Mouse (Mus musculus): ENCODE data around the gene Prr5. TPM values are rescaled to one million over a fixed set of nuclear protein-coding genes. Genes with fewer than 3 reads are reported as not detected.
A peak's percentile ranks its signal among the peaks of the same experiment; 100 is the strongest.
"Not testable (repeated sequence)": the region's sequence is repeated elsewhere in the genome, so short reads cannot be mapped to it uniquely, and the experiment has no call there.

Prr5 gene
- polyA plus RNA-seq, 1 experiment from 2014 or later: 11.4 TPM

- H3K4me1 ChIP-seq (ENCODE audit: control insufficient read depth, insufficient read depth, low read length); H3K9me3 ChIP-seq (replicated peaks; ENCODE audit: control insufficient read depth, low read length); H3K36me3 ChIP-seq (replicated peaks; ENCODE audit: control insufficient read depth, insufficient read depth, low read depth, low read length); H3K4me3 ChIP-seq (ENCODE audit: low read depth, low read length); H3K4me2 ChIP-seq (ENCODE audit: low read depth, low read length); ATAC-seq (replicated peaks; ENCODE audit: insufficient number of reproducible peaks, low FRiP score, low TSS enrichment, low read depth); DNase-seq (ENCODE audit: low spot score); H3K9ac ChIP-seq (replicated peaks; ENCODE audit: low read length); H3K27ac ChIP-seq (replicated peaks; ENCODE audit: low read depth, low read length): not testable (repeated sequence)
- H3K27me3 ChIP-seq (ENCODE audit: control insufficient read depth, insufficient read depth, low read length): peaks cover 12% of the 10 kb centered on the region; the same call in 1 of the 2 replicates
- WGBS: 81% methylated on average over 1 of the region's 1 CpGs
Observed at GRCm38 (mm10) chr15:84723656-84724055, 54.2 kb downstream of the Prr5 start.

DNA sequence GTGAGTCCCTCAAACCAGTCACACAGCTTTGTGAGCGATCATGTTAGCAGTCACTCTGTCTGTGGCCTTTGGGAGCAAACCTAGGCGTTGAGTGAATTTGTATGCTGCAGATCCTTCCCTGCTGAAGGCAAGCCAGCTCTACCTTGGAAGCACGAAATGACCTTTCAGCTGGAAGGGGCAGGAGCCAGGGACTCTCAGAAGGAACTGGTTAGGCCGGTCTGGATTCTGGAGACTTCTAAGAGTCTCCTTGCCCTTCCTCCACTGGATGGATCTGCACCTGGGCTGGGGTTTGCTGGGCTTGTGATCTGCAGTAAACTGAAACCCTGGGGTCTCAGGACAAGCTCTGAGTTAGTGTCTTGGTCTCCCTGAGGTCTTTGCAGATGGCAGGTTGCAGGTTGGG lies 54.8 kb downstream of the Prr5 start:
- no peak overlapping the region for H3K27ac ChIP-seq (replicated peaks; ENCODE audit: low read depth, low read length)
- peaks cover 10% of the 10 kb centered on the region; the same call in 1 of the 2 replicates for H3K27me3 ChIP-seq (ENCODE audit: control insufficient read depth, insufficient read depth, low read length)
- WGBS: 68% methylated on average over 4 of the region's 4 CpGs
- no peaks in the 10 kb centered on the region for H3K9me3 ChIP-seq (replicated peaks; ENCODE audit: control insufficient read depth, low read length)
- H3K4me2 ChIP-seq (ENCODE audit: low read depth, low read length): no peak overlapping the region
- peaks cover 10% of the 10 kb centered on the region for H3K4me1 ChIP-seq (ENCODE audit: control insufficient read depth, insufficient read depth, low read length)
- no peak overlapping the region for H3K4me3 ChIP-seq (ENCODE audit: low read depth, low read length)
- ATAC-seq (replicated peaks; ENCODE audit: insufficient number of reproducible peaks, low FRiP score, low TSS enrichment, low read depth) (no peak), DNase-seq (ENCODE audit: low spot score) (peak; percentile 51)
- no peaks in the 10 kb centered on the region for H3K36me3 ChIP-seq (replicated peaks; ENCODE audit: control insufficient read depth, insufficient read depth, low read depth, low read length)
- no peak overlapping the region for H3K9ac ChIP-seq (replicated peaks; ENCODE audit: low read length)

GRCm38 (mm10) chr15:84729685-84730084 lies 60.3 kb downstream of the Prr5 start:
- DNase-seq (ENCODE audit: low spot score) (no peak), ATAC-seq (replicated peaks; ENCODE audit: insufficient number of reproducible peaks, low FRiP score, low TSS enrichment, low read depth) (no peak)
- Histone ChIP-seq H3K9me3 (replicated peaks; ENCODE audit: control insufficient read depth, low read length) (no peaks in the 10 kb centered on the region), H3K4me3 (ENCODE audit: low read depth, low read length) (no peak overlapping the region), H3K4me1 (ENCODE audit: control insufficient read depth, insufficient read depth, low read length) (no peaks in the 10 kb centered on the region), H3K9ac (replicated peaks; ENCODE audit: low read length) (no peak overlapping the region), H3K4me2 (ENCODE audit: low read depth, low read length) (no peak overlapping the region), H3K27me3 (ENCODE audit: control insufficient read depth, insufficient read depth, low read length) (no peaks in the 10 kb centered on the region), H3K27ac (replicated peaks; ENCODE audit: low read depth, low read length) (no peak overlapping the region), H3K36me3 (replicated peaks; ENCODE audit: control insufficient read depth, insufficient read depth, low read depth, low read length) (no peaks in the 10 kb centered on the region)
- WGBS: 81% methylated on average over 6 of the region's 6 CpGs

DNA sequence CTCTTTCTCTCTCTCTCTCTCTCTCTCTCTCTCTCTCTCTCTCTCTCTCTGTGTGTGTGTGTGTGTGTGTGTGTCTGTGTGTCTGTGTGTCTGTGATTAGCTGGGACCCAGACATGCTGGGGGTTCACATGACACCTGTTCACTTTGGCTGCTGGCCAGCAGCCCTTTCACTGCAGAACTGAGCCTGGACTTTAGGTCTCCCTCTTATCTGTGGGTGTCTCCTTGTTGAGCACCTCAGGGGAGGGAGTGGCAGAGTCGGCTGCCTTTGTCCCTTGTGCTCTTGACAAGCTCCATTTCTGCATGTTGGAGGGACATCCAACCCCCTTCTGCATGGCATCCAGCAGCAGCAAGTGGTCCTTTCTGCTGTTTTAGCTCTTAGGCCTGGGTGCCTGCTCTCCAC lies 61.5 kb downstream of the Prr5 start:
- Histone ChIP-seq H3K9ac (replicated peaks; ENCODE audit: low read length) (no peak overlapping the region), H3K9me3 (replicated peaks; ENCODE audit: control insufficient read depth, low read length) (no peaks in the 10 kb centered on the region), H3K36me3 (replicated peaks; ENCODE audit: control insufficient read depth, insufficient read depth, low read depth, low read length) (no peaks in the 10 kb centered on the region), H3K27ac (replicated peaks; ENCODE audit: low read depth, low read length) (no peak overlapping the region), H3K4me2 (ENCODE audit: low read depth, low read length) (no peak overlapping the region), H3K4me1 (ENCODE audit: control insufficient read depth, insufficient read depth, low read length) (no peaks in the 10 kb centered on the region), H3K27me3 (ENCODE audit: control insufficient read depth, insufficient read depth, low read length) (no peaks in the 10 kb centered on the region), H3K4me3 (ENCODE audit: low read depth, low read length) (no peak overlapping the region)
- DNase-seq (ENCODE audit: low spot score) (no peak), ATAC-seq (replicated peaks; ENCODE audit: insufficient number of reproducible peaks, low FRiP score, low TSS enrichment, low read depth) (no peak)
- 76% methylated on average over 1 of the region's 1 CpGs for WGBS

DNA sequence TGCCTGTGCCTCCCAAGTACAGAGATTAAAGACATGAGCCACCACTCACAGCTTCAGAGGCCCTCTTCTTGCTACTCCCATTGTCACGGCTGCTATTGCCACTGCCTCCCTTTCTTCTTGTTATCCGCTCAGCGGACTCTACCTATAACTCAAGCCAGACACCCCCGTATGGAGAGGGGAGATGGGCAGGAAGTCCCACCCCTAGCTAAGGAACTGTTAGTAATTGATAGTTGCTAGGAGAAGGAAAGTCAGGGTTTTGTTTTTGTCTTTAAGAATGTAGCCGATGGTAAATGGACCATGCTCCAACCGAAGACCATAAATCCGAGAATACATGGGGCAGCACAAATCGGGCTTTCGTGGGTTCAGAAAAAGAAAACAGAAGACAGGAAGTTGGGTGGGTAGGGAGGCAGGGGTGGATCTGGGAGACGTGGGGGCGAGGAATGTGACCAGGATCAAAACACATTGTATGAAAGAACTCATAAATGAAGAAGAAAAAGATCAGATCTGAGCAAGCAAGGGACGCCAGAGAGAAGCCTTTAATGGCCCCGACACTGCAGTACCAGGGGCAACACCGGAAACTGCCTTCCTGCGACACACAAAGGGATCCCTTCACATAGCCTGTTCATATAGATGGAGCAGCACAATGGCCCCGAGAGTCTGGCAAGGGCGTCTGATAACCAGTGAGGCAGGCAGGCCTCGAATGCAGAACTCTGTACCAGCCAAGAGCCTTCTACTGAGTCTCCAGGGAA lies 62.4 kb downstream of the Prr5 start:
- Histone ChIP-seq H3K9ac (replicated peaks; ENCODE audit: low read length) (no peak overlapping the region), H3K9me3 (replicated peaks; ENCODE audit: control insufficient read depth, low read length) (no peaks in the 10 kb centered on the region), H3K36me3 (replicated peaks; ENCODE audit: control insufficient read depth, insufficient read depth, low read depth, low read length) (no peaks in the 10 kb centered on the region), H3K4me3 (ENCODE audit: low read depth, low read length) (no peak overlapping the region), H3K27ac (replicated peaks; ENCODE audit: low read depth, low read length) (no peak overlapping the region), H3K4me1 (ENCODE audit: control insufficient read depth, insufficient read depth, low read length) (no peaks in the 10 kb centered on the region), H3K27me3 (ENCODE audit: control insufficient read depth, insufficient read depth, low read length) (no peaks in the 10 kb centered on the region), H3K4me2 (ENCODE audit: low read depth, low read length) (no peak overlapping the region)
- ATAC-seq (replicated peaks; ENCODE audit: insufficient number of reproducible peaks, low FRiP score, low TSS enrichment, low read depth) (no peak), DNase-seq (ENCODE audit: low spot score) (no peak)
- 62% methylated on average over 18 of the region's 18 CpGs for WGBS

DNA sequence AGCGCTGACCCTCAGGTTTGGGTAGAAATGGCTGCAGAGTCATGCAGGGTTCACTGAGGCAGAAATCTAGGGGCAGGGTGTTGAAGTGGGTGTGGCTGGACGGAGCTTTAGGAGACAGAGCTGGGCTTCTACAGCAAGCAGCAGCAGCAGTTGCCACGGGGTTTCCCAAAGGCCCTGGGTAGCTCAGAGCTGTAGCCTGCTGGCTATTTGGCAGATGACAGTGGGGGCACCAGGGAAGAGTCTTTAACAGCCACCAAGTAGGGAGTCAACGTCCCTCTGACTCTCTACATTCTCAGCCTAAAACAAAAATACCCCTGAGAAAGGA lies 63.0 kb downstream of the Prr5 start:
- 63% methylated on average over 4 of the region's 4 CpGs for WGBS
- Histone ChIP-seq H3K27me3 (ENCODE audit: control insufficient read depth, insufficient read depth, low read length) (no peaks in the 10 kb centered on the region), H3K4me3 (ENCODE audit: low read depth, low read length) (no peak overlapping the region), H3K4me1 (ENCODE audit: control insufficient read depth, insufficient read depth, low read length) (no peaks in the 10 kb centered on the region), H3K9me3 (replicated peaks; ENCODE audit: control insufficient read depth, low read length) (no peaks in the 10 kb centered on the region), H3K9ac (replicated peaks; ENCODE audit: low read length) (no peak overlapping the region), H3K36me3 (replicated peaks; ENCODE audit: control insufficient read depth, insufficient read depth, low read depth, low read length) (no peaks in the 10 kb centered on the region), H3K4me2 (ENCODE audit: low read depth, low read length) (no peak overlapping the region), H3K27ac (replicated peaks; ENCODE audit: low read depth, low read length) (no peak overlapping the region)
- ATAC-seq (replicated peaks; ENCODE audit: insufficient number of reproducible peaks, low FRiP score, low TSS enrichment, low read depth) (no peak), DNase-seq (ENCODE audit: low spot score) (no peak)

DNA sequence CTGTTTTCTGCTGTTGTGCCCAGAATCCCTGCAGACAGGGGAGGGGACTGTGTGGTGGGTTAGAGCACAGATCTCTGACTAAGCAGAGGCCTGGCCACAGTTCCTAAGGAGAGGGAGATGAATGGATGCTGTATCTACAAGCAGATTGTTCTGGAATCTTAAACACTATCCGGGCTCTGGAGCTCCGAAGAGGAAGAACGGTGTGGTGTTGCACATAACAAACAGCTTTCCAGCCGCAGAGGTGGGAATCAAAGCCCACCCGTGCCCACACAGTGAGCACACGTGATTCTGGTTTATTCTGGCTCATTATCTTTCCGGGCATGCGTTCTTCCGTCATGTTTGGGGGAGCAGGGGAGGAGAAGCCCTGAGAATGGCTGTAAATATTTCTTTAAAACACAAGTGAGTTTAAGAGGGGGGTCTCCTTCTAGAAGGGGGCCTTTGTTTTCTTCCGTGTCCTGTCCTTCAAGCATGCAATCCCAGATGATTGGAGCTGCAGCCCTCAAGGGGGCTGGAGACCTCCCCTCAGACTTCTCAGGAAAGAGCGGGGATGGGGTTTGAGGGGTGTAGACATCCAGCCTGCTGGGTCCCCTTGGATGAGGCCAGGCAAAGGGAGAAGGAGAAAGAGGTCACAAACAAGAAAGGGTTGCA lies 67.0 kb downstream of the Prr5 start:
- Histone ChIP-seq H3K27ac (replicated peaks; ENCODE audit: low read depth, low read length) (no peak overlapping the region), H3K9me3 (replicated peaks; ENCODE audit: control insufficient read depth, low read length) (no peaks in the 10 kb centered on the region), H3K4me1 (ENCODE audit: control insufficient read depth, insufficient read depth, low read length) (no peaks in the 10 kb centered on the region), H3K4me3 (ENCODE audit: low read depth, low read length) (no peak overlapping the region), H3K27me3 (ENCODE audit: control insufficient read depth, insufficient read depth, low read length) (no peaks in the 10 kb centered on the region), H3K4me2 (ENCODE audit: low read depth, low read length) (no peak overlapping the region), H3K9ac (replicated peaks; ENCODE audit: low read length) (no peak overlapping the region), H3K36me3 (replicated peaks; ENCODE audit: control insufficient read depth, insufficient read depth, low read depth, low read length) (no peaks in the 10 kb centered on the region)
- ATAC-seq (replicated peaks; ENCODE audit: insufficient number of reproducible peaks, low FRiP score, low TSS enrichment, low read depth) (no peak), DNase-seq (ENCODE audit: low spot score) (no peak)
- 72% methylated on average over 11 of the region's 11 CpGs for WGBS

DNA sequence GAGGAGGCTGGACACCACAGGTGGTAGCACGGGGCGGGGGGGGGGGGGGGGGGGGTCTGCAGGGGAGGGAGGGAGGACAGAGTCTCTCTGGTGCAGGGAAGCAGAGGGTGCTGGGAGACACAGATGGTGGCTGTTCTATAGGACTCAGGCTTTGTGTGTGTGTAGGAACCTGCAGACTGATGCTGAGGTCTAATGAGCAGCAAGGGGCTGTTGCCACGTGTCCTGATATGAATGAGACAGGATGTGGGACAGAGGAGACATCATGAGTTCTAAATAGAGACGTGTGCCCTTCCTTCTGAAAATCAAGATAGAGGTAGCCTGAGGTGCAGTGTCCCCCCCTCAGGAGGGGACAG lies 67.5 kb downstream of the Prr5 start:
- Histone ChIP-seq H3K36me3 (replicated peaks; ENCODE audit: control insufficient read depth, insufficient read depth, low read depth, low read length) (no peaks in the 10 kb centered on the region), H3K4me3 (ENCODE audit: low read depth, low read length) (no peak overlapping the region), H3K9me3 (replicated peaks; ENCODE audit: control insufficient read depth, low read length) (no peaks in the 10 kb centered on the region), H3K4me1 (ENCODE audit: control insufficient read depth, insufficient read depth, low read length) (no peaks in the 10 kb centered on the region), H3K9ac (replicated peaks; ENCODE audit: low read length) (no peak overlapping the region), H3K27ac (replicated peaks; ENCODE audit: low read depth, low read length) (no peak overlapping the region), H3K27me3 (ENCODE audit: control insufficient read depth, insufficient read depth, low read length) (no peaks in the 10 kb centered on the region), H3K4me2 (ENCODE audit: low read depth, low read length) (no peak overlapping the region)
- DNase-seq (ENCODE audit: low spot score) (no peak), ATAC-seq (replicated peaks; ENCODE audit: insufficient number of reproducible peaks, low FRiP score, low TSS enrichment, low read depth) (no peak)
- WGBS: 51% methylated on average over 2 of the region's 4 CpGs

Data from embryonic facial prominence, embryonic 11.5 days (tissue).